Mouse (Mus musculus): ENCODE data around the gene Endod1.
A peak's percentile ranks its signal among the peaks of the same experiment; 100 is the strongest.
"Not testable (repeated sequence)": the region's sequence is repeated elsewhere in the genome, so short reads cannot be mapped to it uniquely, and the experiment has no call there.

Endod1 gene

GRCm38 (mm10) chr9:14380386-14381285, 671 bp downstream of the Endod1 start:
- DNase-seq (ENCODE audit: low spot score) = peak; percentile 80

- DNase-seq (ENCODE audit: low spot score) = no peak
Measured at GRCm38 (mm10) chr9:14379769-14380385, 1.4 kb downstream of the Endod1 start.

- no peak for DNase-seq (ENCODE audit: low spot score)
Measured at GRCm38 (mm10) chr9:14378151-14378550, 3.2 kb downstream of the Endod1 start.

GRCm38 (mm10) chr9:14376149-14376548, 5.2 kb downstream of the Endod1 start:
- no peak for DNase-seq (ENCODE audit: low spot score)

- no peak for DNase-seq (ENCODE audit: low spot score)
Measured at GRCm38 (mm10) chr9:14372440-14372839, 8.9 kb downstream of the Endod1 start.

- no peak for DNase-seq (ENCODE audit: low spot score)
Measured at GRCm38 (mm10) chr9:14369271-14369670, 12.0 kb downstream of the Endod1 start.

GRCm38 (mm10) chr9:14367850-14368249, 13.5 kb downstream of the Endod1 start:
- DNase-seq (ENCODE audit: low spot score) = no peak

GRCm38 (mm10) chr9:14365481-14366125, 15.7 kb downstream of the Endod1 start:
- DNase-seq (ENCODE audit: low spot score) = no peak

- DNase-seq (ENCODE audit: low spot score) = no peak
Measured at GRCm38 (mm10) chr9:14364719-14365118, 16.6 kb downstream of the Endod1 start.

GRCm38 (mm10) chr9:14363540-14363939, 17.8 kb downstream of the Endod1 start:
- DNase-seq (ENCODE audit: low spot score) = no peak

- DNase-seq (ENCODE audit: low spot score) = no peak
Measured at GRCm38 (mm10) chr9:14362068-14362768, 19.1 kb downstream of the Endod1 start.

- DNase-seq (ENCODE audit: low spot score) = no peak
Measured at GRCm38 (mm10) chr9:14357033-14357432, 24.3 kb downstream of the Endod1 start.

GRCm38 (mm10) chr9:14354852-14355251, 26.5 kb downstream of the Endod1 start:
- no peak for DNase-seq (ENCODE audit: low spot score)

- DNase-seq (ENCODE audit: low spot score) = no peak
Measured at GRCm38 (mm10) chr9:14352337-14352736, 29.0 kb downstream of the Endod1 start.

GRCm38 (mm10) chr9:14350787-14351186, 30.5 kb downstream of the Endod1 start:
- no peak for DNase-seq (ENCODE audit: low spot score)

GRCm38 (mm10) chr9:14349380-14349779, 31.9 kb downstream of the Endod1 start:
- no peak for DNase-seq (ENCODE audit: low spot score)

- peak; percentile 39 for DNase-seq (ENCODE audit: low spot score)
Measured at GRCm38 (mm10) chr9:14348416-14348815, 32.9 kb downstream of the Endod1 start.

GRCm38 (mm10) chr9:14345866-14346265, 35.4 kb downstream of the Endod1 start:
- not testable (repeated sequence) for DNase-seq (ENCODE audit: low spot score)

GRCm38 (mm10) chr9:14342041-14342668, 39.2 kb downstream of the Endod1 start:
- peak; percentile 87 for DNase-seq (ENCODE audit: low spot score)

GRCm38 (mm10) chr9:14338701-14339100, 42.6 kb downstream of the Endod1 start:
- no peak for DNase-seq (ENCODE audit: low spot score)

- DNase-seq (ENCODE audit: low spot score) = no peak
Measured at GRCm38 (mm10) chr9:14336901-14337300, 44.4 kb downstream of the Endod1 start.

GRCm38 (mm10) chr9:14335829-14336228, 45.5 kb downstream of the Endod1 start:
- no peak for DNase-seq (ENCODE audit: low spot score)

Measured in embryo, embryonic 10 days (tissue).